Mouse (Mus musculus) right cerebral cortex, adult 18-20 months (tissue): ENCODE results near the gene Ifng.
"Not testable (repeated sequence)": the region's sequence is repeated elsewhere in the genome, so short reads cannot be mapped to it uniquely, and the experiment has no call there.

Experiments used
- DNase-seq: peaks from one replicate; pipeline ENCODE4 v3.0.0; 2022; ENCODE audit warnings: mixed read lengths

The Ifng gene

DNA sequence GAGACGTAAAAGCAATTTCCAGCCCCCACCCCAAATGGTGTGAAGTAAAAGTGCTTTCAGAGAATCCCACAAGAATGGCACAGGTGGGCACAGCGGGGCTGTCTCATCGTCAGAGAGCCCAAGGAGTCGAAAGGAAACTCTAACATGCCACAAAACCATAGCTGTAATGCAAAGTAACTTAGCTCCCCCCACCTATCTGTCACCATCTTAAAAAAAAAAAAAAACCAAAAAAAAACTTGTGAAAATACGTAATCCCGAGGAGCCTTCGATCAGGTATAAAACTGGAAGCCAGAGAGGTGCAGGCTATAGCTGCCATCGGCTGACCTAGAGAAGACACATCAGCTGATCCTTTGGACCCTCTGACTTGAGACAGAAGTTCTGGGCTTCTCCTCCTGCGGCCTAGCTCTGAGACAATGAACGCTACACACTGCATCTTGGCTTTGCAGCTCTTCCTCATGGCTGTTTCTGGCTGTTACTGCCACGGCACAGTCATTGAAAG lies at the start of gene Ifng:
Ifng (plus strand) TSS at position 305 of the 499 bp plus-strand sequence.
- DNase-seq: no peak

DNA sequence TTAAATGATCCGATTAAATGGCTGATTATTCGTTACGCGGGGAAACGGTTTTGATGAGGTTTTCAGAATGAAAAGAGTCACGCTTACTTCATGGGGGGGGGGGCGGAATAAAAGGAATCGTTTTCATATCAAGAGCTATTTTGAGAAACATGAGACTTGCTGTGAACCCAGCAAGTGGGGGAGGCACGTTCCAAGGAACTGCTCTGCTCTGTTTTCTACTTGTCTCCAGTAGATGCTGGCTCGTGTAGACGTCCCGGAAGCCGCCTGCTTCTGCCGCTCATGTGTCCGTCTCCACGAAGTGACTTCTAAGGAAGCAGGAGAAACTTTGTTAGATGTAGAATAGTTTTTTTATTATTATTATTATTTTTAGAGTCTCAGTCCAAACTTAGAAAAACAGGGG lies 40.9 kb upstream of the Ifng start:
- peak; percentile 8 for DNase-seq

GRCm38 (mm10) chr10:118406463-118407221 lies 34.2 kb upstream of the Ifng start:
- no peak for DNase-seq

DNA sequence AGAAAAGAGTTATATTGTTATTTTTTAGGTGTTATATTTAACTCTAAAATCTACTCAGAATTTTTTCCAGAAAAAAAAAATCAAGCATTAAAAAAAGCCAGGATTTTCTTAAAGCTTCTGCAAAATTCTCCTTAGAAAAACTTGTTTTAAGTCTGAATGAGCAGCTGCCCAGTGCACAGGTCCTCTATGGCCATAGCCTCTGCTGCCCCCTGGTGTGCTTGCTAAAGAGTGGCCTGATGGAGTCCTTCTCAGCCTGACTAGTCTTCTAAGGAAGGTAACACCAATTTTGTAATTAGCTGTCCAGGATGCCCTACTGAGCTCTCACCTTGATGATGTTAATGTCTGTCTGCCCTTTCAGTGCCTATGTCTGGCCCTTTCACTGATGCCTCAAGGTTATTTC lies 29.5 kb upstream of the Ifng start:
- DNase-seq: no peak

DNA sequence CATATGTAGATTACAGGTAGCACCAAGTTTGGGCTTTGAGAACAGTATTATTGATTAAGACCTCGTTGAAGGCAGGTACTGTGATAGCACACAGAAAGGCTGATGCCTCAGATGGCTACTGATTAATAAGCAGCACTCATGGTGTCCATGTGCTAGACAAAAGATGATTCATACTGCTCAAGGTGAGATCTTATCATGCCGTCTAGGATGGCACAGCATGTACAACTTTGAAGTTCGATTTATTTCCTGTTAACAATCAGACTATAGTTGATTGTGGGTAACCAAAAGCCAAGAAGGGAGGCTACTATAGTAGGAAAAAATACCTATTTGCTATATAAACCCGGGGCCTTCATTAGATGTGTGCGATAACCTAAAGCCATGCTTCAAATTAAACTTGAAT lies 28.1 kb upstream of the Ifng start:
- no peak for DNase-seq

GRCm38 (mm10) chr10:118419000-118419425 lies 21.8 kb upstream of the Ifng start:
- no peak for DNase-seq

DNA sequence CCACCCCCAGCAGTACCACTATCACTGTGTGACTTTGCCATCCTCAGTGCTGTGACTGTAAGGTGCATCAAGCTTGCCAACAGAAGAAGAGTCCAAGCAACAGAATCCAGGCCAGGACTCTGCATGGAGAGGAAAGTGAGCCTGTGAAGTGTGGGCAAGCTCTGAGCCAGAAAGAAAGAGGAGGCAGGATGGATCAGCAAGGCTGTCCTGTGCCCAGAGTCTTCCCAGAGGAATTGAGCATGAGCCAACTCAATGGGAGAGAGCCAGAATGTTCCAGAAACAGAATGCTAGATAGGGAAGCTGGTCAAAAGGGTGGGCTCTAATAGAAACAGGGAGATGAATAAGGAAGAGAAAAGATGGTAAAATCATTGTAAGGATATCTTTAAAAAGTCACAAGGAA lies 19.9 kb upstream of the Ifng start:
- no peak for DNase-seq

DNA sequence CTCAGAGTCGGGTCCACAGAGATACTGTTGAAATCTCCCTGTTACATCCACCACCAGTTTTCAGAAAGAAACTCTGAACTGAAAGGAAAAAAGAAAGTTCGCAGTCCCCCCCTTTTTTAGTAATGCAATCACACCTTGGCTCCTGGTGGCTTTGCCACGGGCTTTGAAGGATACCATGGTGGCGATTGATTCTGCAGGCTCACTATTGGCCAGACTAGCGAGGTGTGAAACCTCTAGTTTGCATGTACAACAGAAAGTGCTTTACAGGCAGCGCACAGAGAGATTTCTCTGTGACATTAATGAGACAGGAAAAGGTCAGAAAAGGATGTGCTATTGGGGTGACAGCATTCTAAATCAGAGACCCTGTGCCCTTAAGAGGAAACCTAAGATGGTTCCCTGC lies 5.3 kb upstream of the Ifng start:
- DNase-seq: no peak

- DNase-seq: peak; percentile 3
Measured at GRCm38 (mm10) chr10:118441898-118442297, 1.1 kb downstream of the Ifng start.

GRCm38 (mm10) chr10:118442999-118443398 lies 2.2 kb downstream of the Ifng start:
- DNase-seq: peak; percentile 12

DNA sequence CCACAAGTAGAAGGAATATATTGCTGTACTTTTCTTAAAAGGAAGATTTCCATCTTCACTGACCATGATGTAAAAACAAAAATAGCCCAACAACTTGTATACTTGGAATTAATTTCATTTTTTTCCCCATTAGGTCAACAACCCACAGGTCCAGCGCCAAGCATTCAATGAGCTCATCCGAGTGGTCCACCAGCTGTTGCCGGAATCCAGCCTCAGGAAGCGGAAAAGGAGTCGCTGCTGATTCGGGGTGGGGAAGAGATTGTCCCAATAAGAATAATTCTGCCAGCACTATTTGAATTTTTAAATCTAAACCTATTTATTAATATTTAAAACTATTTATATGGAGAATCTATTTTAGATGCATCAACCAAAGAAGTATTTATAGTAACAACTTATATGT lies 4.2 kb downstream of the Ifng start:
- DNase-seq: no peak

- no peak for DNase-seq
Measured at GRCm38 (mm10) chr10:118445502-118445901, 4.7 kb downstream of the Ifng start.

GRCm38 (mm10) chr10:118445978-118446377 lies 5.1 kb downstream of the Ifng start:
- peak; percentile 18 for DNase-seq

DNA sequence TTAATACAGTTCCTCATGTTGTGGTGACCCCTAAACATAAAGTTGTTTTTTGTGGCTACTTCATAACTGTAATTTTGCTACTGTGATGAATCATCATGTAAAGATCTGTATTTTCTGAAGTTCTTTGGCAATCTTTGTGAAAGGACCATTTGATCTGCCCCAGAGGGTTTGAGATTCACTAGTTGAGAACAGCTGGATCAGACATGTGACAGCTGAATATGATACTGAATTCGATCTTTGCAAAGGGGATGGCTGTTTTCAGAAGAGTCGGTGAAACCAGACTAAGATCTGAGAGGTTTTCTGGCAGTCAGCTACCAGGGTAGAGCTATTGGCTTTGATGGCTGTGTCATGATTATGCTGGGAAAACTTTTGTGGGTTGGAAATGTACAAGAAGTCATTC lies 10.9 kb downstream of the Ifng start:
- no peak for DNase-seq

DNA sequence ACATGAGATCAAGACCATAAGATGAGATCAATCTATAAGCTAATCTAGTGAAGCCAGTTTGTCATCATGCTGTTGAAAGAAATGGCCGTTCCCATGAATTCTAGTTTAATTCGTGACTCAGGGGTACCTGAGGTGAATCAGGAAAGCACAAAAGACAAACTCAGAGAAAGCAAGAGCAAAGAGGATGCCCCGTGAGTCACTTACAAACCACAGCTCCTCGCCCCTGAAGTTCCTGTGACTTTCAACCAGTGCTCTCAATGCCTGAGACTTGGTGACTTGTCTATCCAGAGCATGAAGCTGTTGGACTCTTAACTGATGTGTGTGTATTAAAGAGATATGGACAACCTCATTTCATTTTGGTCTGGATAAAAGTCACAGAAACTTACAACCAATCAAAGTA lies 17.9 kb downstream of the Ifng start:
- no peak for DNase-seq

DNA sequence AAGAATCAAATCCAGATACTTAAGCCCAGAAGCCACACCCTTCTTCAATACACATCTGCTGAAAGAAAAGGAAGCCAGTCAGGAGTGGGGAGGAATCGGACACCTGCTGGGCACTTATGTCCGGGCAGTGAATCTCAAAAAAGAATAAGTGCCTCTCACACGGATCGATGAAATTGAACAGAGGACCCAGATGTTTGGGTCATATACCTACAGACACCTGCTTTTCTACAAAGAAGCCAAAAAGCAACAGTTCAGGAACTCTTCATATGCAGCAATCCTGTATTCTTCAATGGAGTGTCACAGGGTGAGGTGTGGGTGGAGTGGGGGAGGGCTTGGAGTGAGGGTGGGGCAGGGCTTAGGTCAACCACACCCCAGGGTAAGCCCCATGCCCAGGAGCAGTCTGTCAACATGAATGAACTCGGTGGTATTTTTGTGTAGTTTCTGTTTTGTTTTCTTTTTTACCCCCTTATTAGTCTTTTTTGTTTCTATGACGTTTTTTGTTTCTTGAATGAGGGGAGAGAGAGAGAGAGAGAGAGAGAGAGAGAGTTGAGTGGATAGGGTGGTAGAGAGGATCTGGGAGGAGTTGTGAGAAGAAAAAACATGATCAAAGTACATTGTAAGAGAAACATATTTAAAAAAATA lies 20.4 kb downstream of the Ifng start:
- no peak for DNase-seq

GRCm38 (mm10) chr10:118466481-118466880 lies 25.6 kb downstream of the Ifng start:
- no peak for DNase-seq

DNA sequence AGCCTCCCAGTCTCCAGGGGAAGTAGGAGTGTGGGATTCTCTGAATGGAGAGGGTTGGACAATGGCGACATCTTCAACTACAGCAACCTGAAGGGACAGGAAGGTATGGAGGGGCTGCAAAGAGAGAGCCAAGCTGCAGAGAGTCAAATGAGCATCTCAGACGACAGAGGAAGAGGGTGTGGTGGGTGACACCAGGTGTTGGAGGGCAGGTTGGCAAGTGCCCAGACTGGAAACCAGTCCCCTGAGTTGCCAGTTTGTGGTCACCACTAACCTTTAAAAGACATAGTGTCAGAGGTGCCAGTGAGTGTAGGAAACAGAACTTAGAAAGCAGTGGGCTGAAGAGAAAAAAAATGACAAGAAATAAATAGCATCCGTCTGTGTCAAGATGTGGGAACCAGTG lies 28.2 kb downstream of the Ifng start:
- DNase-seq: no peak

DNA sequence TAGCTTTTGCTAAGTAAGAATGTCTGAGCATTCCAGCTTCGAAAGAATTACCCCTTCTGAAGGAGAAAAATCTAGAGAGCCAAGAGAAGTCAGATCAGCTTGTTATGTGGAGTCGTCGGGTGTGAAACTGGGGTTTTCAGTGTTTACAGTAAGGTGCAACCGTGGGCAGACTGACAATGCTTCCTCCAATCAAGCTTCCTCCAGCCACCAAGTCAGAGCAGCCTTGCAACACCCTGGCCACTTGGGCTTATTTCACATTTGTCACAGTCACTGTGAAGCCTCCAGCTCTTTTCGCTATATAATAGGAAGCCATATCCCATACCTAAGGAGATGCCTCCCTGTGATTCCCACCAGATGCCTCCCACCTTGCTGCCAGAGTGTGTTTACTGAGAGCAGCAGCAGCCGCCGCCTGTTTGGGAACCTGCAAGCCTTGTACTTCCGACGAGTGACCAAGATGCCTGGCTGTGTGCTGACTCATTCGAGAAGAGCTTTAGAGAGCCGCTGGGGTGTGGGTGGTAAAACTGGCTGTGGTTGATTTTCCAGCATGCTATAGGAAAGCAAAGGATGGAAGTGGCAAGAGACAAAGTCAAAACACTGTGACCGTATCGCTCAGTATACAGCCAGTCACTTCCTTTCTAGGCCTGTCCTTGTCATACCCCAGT lies 29.6 kb downstream of the Ifng start:
- DNase-seq: peak; percentile 75

DNA sequence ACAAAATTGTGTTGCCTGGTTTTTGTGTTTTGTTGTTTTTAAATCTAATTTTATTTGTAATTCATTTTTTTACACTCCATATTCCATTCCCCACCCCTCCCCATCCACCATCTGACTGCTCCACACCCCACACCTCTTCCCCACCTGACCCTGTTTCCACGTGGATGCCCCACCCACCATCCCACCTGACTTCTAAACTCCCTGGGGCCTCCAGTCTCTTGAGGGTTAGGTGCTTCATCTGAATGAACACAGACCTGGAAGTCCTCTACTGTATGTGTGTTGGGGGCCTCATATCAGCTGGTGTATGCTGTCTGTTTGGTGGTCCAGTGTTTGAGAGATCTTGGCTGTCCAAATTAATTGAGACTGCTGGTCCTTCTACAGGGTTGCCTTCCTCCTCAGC lies 32.0 kb downstream of the Ifng start:
- DNase-seq: not testable (repeated sequence)

GRCm38 (mm10) chr10:118476696-118477095 lies 35.9 kb downstream of the Ifng start:
- DNase-seq: peak; percentile 24

- no peak for DNase-seq
Measured at GRCm38 (mm10) chr10:118477297-118477696, 36.5 kb downstream of the Ifng start.

DNA sequence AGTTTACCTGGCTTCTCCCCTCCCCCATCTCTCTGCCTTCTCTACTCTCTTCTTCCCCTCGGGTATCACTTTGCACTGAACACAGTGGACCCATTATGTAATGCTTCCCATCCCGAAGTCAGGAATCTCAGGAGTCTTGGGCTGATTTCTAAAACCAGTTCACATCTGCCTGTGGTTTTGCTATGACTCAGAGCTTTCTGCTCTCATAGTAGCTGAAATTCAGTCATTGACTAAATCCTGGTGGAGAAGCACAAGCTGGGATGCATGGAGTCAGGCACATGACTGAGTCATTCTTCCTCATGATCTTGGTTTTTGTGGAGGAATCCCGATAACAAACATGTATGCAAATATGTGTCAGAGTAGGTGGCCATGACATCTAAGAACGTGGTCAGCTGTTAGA lies 38.4 kb downstream of the Ifng start:
- peak; percentile 57 for DNase-seq

- DNase-seq: no peak
Measured at GRCm38 (mm10) chr10:118480118-118480517, 39.3 kb downstream of the Ifng start.
